Mouse (Mus musculus) MEL (cell line): ENCODE data around the gene Piezo1. TPM values are rescaled to one million over a fixed set of nuclear protein-coding genes. Genes with fewer than 3 reads are reported as not detected.

Experiments
- DNase-seq: peaks from one replicate; pipeline ENCODE4 v3.0.0; 2011; ENCODE audit warnings: low read depth, low spot score
- H3K27ac ChIP-seq: 2 replicates; pipeline ENCODE4 v1.5.1; 2012; ENCODE audit warnings: low read depth, mild to moderate bottlenecking, control low read depth, low read length, moderate library complexity; ENCODE audit not compliant: control insufficient read depth
- H3K27me3 ChIP-seq, 2 experiments: fragments of 150-350 bp in 1 of 2; sonication (generic) in 1 of 2; 2 replicates each; pipeline ENCODE4 v1.6.1; 2012; ENCODE audit warnings: low read length in 2 of 2, mild to moderate bottlenecking in 2 of 2, improper control_type of control experiment in 1 of 2, moderate library complexity in 1 of 2; ENCODE audit not compliant: insufficient read depth in 2 of 2, control insufficient read depth in 1 of 2
- H3K36me3 ChIP-seq, 2 experiments: 2 replicates each; pipeline ENCODE4 v1.6.1; 2012 to 2014; ENCODE audit warnings: low read length in 2 of 2, improper control_type of control experiment in 1 of 2, inconsistent platforms in 1 of 2, mild to moderate bottlenecking in 1 of 2; ENCODE audit not compliant: insufficient read depth in 2 of 2, control insufficient read depth in 1 of 2
- H3K4me1 ChIP-seq, 2 experiments: fragments of 150-350 bp in 1 of 2; sonication (generic) in 1 of 2; 2 replicates each; pipeline ENCODE4 v1.6.1; 2012; ENCODE audit warnings: low read length in 2 of 2, improper control_type of control experiment in 1 of 2, mild to moderate bottlenecking in 1 of 2; ENCODE audit not compliant: insufficient read depth in 2 of 2, control insufficient read depth in 1 of 2
- H3K4me3 ChIP-seq, 2 experiments: fragments of 150-350 bp in 1 of 2; sonication (generic) in 1 of 2; 2 replicates each; pipeline ENCODE4 v1.5.1; 2012; ENCODE audit warnings: low read depth in 2 of 2, low read length in 2 of 2, mild to moderate bottlenecking in 2 of 2, moderate library complexity in 2 of 2, control low read depth in 1 of 2, improper control_type of control experiment in 1 of 2; ENCODE audit not compliant: control insufficient read depth in 1 of 2, insufficient read depth in 1 of 2
- H3K79me2 ChIP-seq: 2 replicates; pipeline ENCODE4 v1.6.1; 2012; ENCODE audit warnings: mild to moderate bottlenecking, low read length, moderate library complexity; ENCODE audit not compliant: control insufficient read depth, poor library complexity, insufficient read depth
- H3K9ac ChIP-seq: 2 replicates; pipeline ENCODE4 v1.6.1; 2012; ENCODE audit warnings: low read depth, mild to moderate bottlenecking, control low read depth, low read length, moderate library complexity; ENCODE audit not compliant: control insufficient read depth, poor library complexity, severe bottlenecking
- H3K9me3 ChIP-seq: fragments of 150-350 bp; sonication (generic); replicated peaks from 2 replicates; pipeline ENCODE4 v1.6.1; 2012; ENCODE audit warnings: mild to moderate bottlenecking, low read length, improper control_type of control experiment, moderate library complexity; ENCODE audit not compliant: insufficient read depth
- BHLHE40 ChIP-seq: IDR thresholded peaks from 2 replicates; pipeline ENCODE4 v1.6.1; 2012; ENCODE audit warnings: low read depth, mild to moderate bottlenecking, inconsistent platforms, low read length, improper control_type of control experiment, borderline replicate concordance
- CHD2 ChIP-seq: IDR thresholded peaks from 2 replicates; pipeline ENCODE4 v1.6.1; 2011; ENCODE audit warnings: low read length, improper control_type of control experiment
- CTCF ChIP-seq, 3 experiments: IDR thresholded peaks in 2 of 3; conservative IDR thresholded peaks in 1 of 3; 2 replicates each; pipeline ENCODE4 v1.5.1; 2011 to 2012; ENCODE audit warnings: low read length in 3 of 3, low read depth in 2 of 3, mild to moderate bottlenecking in 2 of 3, improper control_type of control experiment in 1 of 3, inconsistent platforms in 1 of 3, mixed read lengths in 1 of 3, moderate library complexity in 1 of 3; ENCODE audit not compliant: control insufficient read depth in 1 of 3, insufficient read depth in 1 of 3, poor library complexity in 1 of 3, severe bottlenecking in 1 of 3
- E2F4 ChIP-seq: IDR thresholded peaks from 2 replicates; pipeline ENCODE4 v1.6.1; 2011; ENCODE audit warnings: low read depth, low read length, improper control_type of control experiment, borderline replicate concordance
- ELF1 ChIP-seq: IDR thresholded peaks from 2 replicates; pipeline ENCODE4 v1.6.1; 2014; ENCODE audit warnings: low read depth, mild to moderate bottlenecking, inconsistent platforms, low read length, improper control_type of control experiment, moderate library complexity
- EP300 ChIP-seq, 2 experiments: IDR thresholded peaks; 2 replicates each; pipeline ENCODE4 v1.6.1; 2011; ENCODE audit warnings: improper control_type of control experiment in 2 of 2, low read length in 2 of 2, low read depth in 1 of 2, mild to moderate bottlenecking in 1 of 2
- HCFC1 ChIP-seq: IDR thresholded peaks from 2 replicates; pipeline ENCODE4 v1.6.1; 2012; ENCODE audit warnings: low read depth, mild to moderate bottlenecking, inconsistent platforms, low read length, improper control_type of control experiment, moderate library complexity
- MAFK ChIP-seq: IDR thresholded peaks from 2 replicates; pipeline ENCODE4 v1.6.1; 2011; ENCODE audit warnings: low read depth, mild to moderate bottlenecking, low read length, improper control_type of control experiment, borderline replicate concordance
- MAZ ChIP-seq: IDR thresholded peaks from 2 replicates; pipeline ENCODE4 v1.6.1; 2012; ENCODE audit warnings: low read depth, mild to moderate bottlenecking, inconsistent platforms, low read length, improper control_type of control experiment
- MYB ChIP-seq: IDR thresholded peaks from 2 replicates; pipeline ENCODE4 v1.6.1; 2011; ENCODE audit warnings: mild to moderate bottlenecking, low read depth, low read length, improper control_type of control experiment
- MYC ChIP-seq: IDR thresholded peaks from 2 replicates; pipeline ENCODE4 v1.6.1; 2011; ENCODE audit warnings: low read depth, mild to moderate bottlenecking, low read length, improper control_type of control experiment, moderate library complexity
- POLR2AphosphoS2 ChIP-seq: IDR thresholded peaks from 2 replicates; pipeline ENCODE4 v1.6.1; 2011; ENCODE audit warnings: low read length, improper control_type of control experiment
- RAD21 ChIP-seq: IDR thresholded peaks from 2 replicates; pipeline ENCODE4 v1.6.1; 2011; ENCODE audit warnings: mild to moderate bottlenecking, low read depth, low read length, improper control_type of control experiment
- RCOR1 ChIP-seq: IDR thresholded peaks from 2 replicates; pipeline ENCODE4 v1.6.1; 2012; ENCODE audit warnings: low read depth, mild to moderate bottlenecking, inconsistent platforms, low read length, improper control_type of control experiment
- SMC3 ChIP-seq: IDR thresholded peaks from 2 replicates; pipeline ENCODE4 v1.6.1; 2011; ENCODE audit warnings: low read depth, low read length, improper control_type of control experiment
- TCF12 ChIP-seq: IDR thresholded peaks from 2 replicates; pipeline ENCODE4 v1.6.1; 2014; ENCODE audit warnings: low read depth, mild to moderate bottlenecking, inconsistent platforms, low read length, improper control_type of control experiment, moderate library complexity
- USF1 ChIP-seq: IDR thresholded peaks from 2 replicates; pipeline ENCODE4 v1.6.1; 2014; ENCODE audit warnings: low read depth, mild to moderate bottlenecking, inconsistent platforms, low read length, improper control_type of control experiment, moderate library complexity
- USF2 ChIP-seq, 2 experiments: IDR thresholded peaks; 2 replicates each; pipeline ENCODE4 v1.6.1; 2011 to 2012; ENCODE audit warnings: improper control_type of control experiment in 2 of 2, low read length in 2 of 2, borderline replicate concordance in 1 of 2, inconsistent platforms in 1 of 2, low read depth in 1 of 2, mild to moderate bottlenecking in 1 of 2; ENCODE audit not compliant: insufficient read depth in 1 of 2
- ZC3H11A ChIP-seq: IDR thresholded peaks from 2 replicates; pipeline ENCODE4 v1.6.1; 2012; ENCODE audit warnings: low read depth, mild to moderate bottlenecking, inconsistent platforms, low read length, improper control_type of control experiment
- polyA plus RNA-seq, 2 experiments: library from polyadenylated mRNA; stranded (reverse) in 1 of 2; unstranded in 1 of 2; fragments of >175 nt in 1 of 2; fragments of >200 nt in 1 of 2; gene quantifications; 2 replicates each; pipeline versions ENCODE4 v1.2.1 to v1.2.4; 2012; ENCODE audit warnings: low replicate concordance in 2 of 2, low read depth in 1 of 2; ENCODE audit not compliant: insufficient read length in 2 of 2, insufficient read depth in 1 of 2, missing spikeins in 1 of 2
- total RNA-seq: library from RNA; depleted of rRNA; stranded (reverse); fragments of 300-350 nt; gene quantifications from 2 replicates; pipeline ENCODE4 v1.2.3, GENCODE M21; 2012

Gene Piezo1
- total and polyA plus RNA-seq, 3 experiments = 35.1 to 223 (median 144) TPM

DNA sequence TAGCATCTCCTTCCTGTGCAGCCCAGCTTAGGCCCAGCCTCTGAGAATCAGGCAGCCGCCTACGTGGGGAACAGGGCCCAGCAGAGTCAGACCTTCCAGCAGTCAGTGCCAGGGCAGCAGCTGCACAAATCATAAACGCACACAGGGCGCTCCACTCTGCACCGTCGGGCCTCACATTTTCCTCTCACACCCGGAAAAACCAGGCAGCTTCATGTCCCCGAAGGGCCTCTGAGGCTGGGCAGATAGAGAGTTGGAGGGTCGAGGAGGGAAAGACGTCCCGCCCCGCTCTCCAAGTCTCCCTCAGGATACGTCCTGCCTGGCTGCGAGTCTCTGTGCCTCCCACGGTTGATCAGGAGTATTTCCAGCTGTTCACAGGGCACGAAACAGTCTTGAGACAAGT is 39.6 kb downstream of the Piezo1 start:
- DNase-seq = no peak
- no peak for TF ChIP-seq BHLHE40
- no peak for TF ChIP-seq MAFK
- no peak for TF ChIP-seq RAD21
- no peak for TF ChIP-seq RCOR1
- TF ChIP-seq EP300 (IDR thresholded peaks at IDR 0.05; ENCODE audit: low read depth in 1 of 2, low read length in 2 of 2) = no peak
- TF ChIP-seq CHD2 = no peak
- TF ChIP-seq E2F4 = no peak
- no peak for TF ChIP-seq MYC
- no peak for TF ChIP-seq POLR2AphosphoS2
- TF ChIP-seq HCFC1 = no peak
- no peak for TF ChIP-seq MYB
- TF ChIP-seq MAZ = no peak
- no peak for TF ChIP-seq USF2 (IDR thresholded peaks at IDR 0.05; ENCODE audit: borderline replicate concordance in 1 of 2, insufficient read depth in 1 of 2, low read depth in 1 of 2, low read length in 2 of 2)
- Histone ChIP-seq H3K9me3 (no peaks in the 10 kb centered on the region), H3K4me3 (no peak overlapping the region), H3K27ac (no peak overlapping the region), H3K4me1 (no peaks in the 10 kb centered on the region), H3K9ac (no peak overlapping the region), H3K27me3 (no peaks in the 10 kb centered on the region), H3K79me2 (peaks cover 12% of the 10 kb centered on the region; the same call in 1 of the 2 replicates), H3K36me3 (peaks cover 0 to 2% of the 10 kb centered on the region in 2 experiments; a peak in 2 of 4 replicates)

DNA sequence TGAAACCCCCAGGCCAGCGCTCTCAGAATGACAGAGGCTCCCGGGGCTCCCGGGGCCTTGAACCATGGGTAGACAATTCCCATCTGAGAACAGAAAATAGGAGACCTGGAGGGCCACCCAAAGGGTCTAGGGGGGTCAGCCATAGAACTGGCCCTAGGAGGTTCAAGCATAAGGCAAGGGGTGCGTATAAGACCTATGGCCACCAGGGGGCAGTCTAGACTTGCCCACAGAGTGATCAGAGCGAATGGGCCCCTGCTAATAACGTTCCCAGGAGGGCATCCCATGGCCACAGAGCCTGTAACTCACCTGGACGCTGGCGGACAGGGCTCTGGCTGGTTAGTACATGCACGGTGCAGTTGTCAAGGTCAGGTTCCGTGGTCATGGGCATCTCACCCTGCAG is 50.3 kb downstream of the Piezo1 start:
- no peaks in the 10 kb centered on the region for H3K9me3 ChIP-seq
- no peaks in the 10 kb centered on the region for H3K79me2 ChIP-seq
- no peaks in the 10 kb centered on the region for H3K27me3 ChIP-seq
- H3K4me3 ChIP-seq = no peak overlapping the region
- no peak overlapping the region for H3K9ac ChIP-seq
- H3K36me3 ChIP-seq = peaks cover 0 to 12% of the 10 kb centered on the region in 2 experiments; a peak in 2 of 4 replicates
- peak; percentile 75 for DNase-seq
- H3K27ac ChIP-seq = no peak overlapping the region
- no peaks in the 10 kb centered on the region for H3K4me1 ChIP-seq
- no peak for TF ChIP-seq ELF1
- TF ChIP-seq RAD21 = peak; percentile 75
- TF ChIP-seq EP300 (IDR thresholded peaks at IDR 0.05; ENCODE audit: low read depth in 1 of 2, low read length in 2 of 2) = no peak
- TF ChIP-seq CTCF (IDR thresholded peaks at IDR 0.05 in 2 of 3, conservative IDR thresholded peaks at IDR 0.05 in 1 of 3; ENCODE audit: control insufficient read depth in 1 of 3, insufficient read depth in 1 of 3, low read depth in 2 of 3, low read length in 3 of 3, poor library complexity in 1 of 3, severe bottlenecking in 1 of 3) = peak; percentile 76 to 92 (median 81)
- TF ChIP-seq ZC3H11A = peak; percentile 87
- peak; percentile 83 for TF ChIP-seq SMC3
- no peak for TF ChIP-seq RCOR1
- TF ChIP-seq USF1 = no peak
- no peak for TF ChIP-seq E2F4
- no peak for TF ChIP-seq TCF12
